Mouse (Mus musculus): ENCODE results near the gene Gpr26. TPM values are rescaled to one million over a fixed set of nuclear protein-coding genes. Genes with fewer than 3 reads are reported as not detected.

Gene Gpr26
- polyA plus RNA-seq, 1 experiment = 49.3 TPM

GRCm38 (mm10) chr7:132015933-132016332 is 49.7 kb downstream of the Gpr26 start:
- DNase-seq (ENCODE audit: extremely low spot score in 1 of 2, low spot score in 1 of 2) = no peak

DNA sequence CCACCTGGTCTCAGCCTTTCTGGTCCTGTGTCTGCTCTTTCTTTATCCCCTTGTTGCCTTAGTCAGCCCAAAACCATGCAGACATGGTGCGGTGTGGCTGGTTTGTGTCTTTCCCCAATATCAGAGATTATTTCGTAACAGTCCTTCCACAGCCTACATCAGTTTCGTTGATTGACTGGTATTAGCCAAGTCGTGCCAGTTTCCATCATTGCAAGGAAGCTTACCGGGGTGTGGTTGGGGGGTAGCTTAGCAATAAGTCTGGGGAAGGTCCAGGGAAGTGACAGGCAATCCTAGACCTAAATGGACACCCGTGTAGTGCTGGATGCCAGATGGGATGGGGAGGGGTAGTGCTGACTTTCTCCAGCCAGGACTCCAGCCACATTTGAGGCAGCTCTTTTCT is 59.3 kb downstream of the Gpr26 start:
- DNase-seq (ENCODE audit: extremely low spot score in 1 of 2, low spot score in 1 of 2) = no peak

DNA sequence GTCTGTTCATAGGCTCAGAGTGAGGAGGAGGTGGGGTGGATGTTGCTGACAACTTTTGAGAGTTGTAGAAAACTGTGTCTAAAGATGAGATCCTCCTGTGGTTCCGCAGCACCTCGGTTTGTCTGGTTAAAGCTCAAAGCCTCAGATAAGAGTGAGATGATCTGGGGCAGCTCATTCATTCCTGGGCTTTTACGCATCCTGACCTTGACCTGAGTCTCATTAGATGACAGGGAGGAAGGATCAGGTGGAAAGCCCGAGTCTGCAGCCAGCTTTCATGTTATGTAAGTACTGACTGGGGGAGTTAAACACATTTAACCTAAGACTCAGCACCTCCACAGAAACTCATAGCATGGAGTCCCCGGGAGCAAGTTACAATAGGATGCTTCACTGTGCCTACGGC is 60.4 kb downstream of the Gpr26 start:
- no peak for DNase-seq (ENCODE audit: extremely low spot score in 1 of 2, low spot score in 1 of 2)

DNA sequence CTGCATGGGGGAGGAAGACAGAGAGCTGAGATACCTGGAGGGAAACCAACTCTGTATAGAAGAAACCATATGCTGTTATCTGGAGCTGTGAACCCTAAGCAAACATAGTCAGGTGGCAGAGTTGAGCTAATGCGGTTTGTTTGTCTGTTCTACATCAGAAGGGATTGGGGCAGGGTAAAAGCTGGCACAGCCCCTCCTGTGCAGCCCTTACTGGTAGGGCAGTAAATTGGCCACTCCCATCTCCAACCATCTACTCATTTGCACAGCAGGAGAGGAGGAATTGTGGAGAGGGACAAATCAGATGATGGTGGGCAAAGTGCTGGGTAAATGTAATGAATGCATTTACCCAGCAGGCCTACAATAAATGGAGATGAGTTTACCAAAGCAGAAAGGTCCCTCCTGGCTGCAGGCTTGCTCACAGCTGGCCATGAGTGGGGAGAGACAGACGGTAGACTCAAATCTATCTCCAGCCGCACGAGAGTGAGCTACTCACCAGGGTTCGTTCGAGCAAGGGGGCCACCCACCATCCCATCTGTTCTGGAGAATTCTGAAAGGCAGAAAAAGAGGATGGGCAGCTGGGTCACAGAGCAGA is 65.8 kb downstream of the Gpr26 start:
- DNase-seq (ENCODE audit: extremely low spot score in 1 of 2, low spot score in 1 of 2) = peak; percentile 20 to 45

Other genes with a start within 250 kb of the Gpr26 start
- 2.2 and 2.5 TPM in 2 replicates for gene Cpxm2, start 188.3 kb downstream of the Gpr26 start, polyA plus RNA-seq (2012; rRNA removed)